In the genomic region with DNA sequence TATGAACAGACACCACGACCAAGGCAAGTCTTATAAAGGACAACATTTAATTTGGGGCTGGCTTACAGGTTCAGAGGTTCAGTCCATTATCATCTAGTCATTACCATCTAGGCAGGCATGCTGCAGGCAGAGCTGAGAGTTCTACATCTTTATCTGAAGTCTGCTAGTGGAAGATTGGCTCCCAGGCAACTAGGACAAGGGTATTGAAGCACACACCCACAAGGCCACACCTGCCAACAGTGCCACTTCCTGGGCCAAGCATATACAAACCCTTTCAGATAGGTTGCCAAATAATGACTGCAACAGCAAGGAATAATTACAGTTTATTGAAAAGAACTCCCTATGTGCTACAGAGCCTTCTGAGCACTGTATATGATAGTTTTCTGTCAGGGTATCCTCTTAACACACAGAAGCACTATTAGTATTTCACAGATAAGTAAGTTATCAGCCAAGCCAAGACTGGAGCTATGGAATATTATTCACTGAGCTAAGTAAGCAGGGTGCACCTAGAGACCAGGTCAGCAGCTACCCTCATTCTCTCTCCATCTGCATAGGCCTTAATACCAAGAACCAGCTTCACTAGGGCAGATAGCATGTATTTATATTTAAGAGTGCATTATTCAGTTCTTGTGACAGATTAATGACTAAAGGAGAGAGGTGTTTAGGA, we compare ENCODE assay signal across 12 mouse cellular contexts. TPM values are rescaled to one million over a fixed set of nuclear protein-coding genes. Genes with fewer than 3 reads are reported as not detected.
A peak's percentile ranks its signal among the peaks of the same experiment; 100 is the strongest.
DNase-seq lines count a peak whose midpoint lies in the region; ATAC-seq lines count a peak whose summit lies in the region.
"Had no signal": no experiment of that assay in that cellular context is flagged by ENCODE, and none has a peak within 500 bp of the region (broad histone marks: within the 10 kb centered on the region; RNA-seq: fewer than 3 reads in every experiment).

No protein-coding gene starts in this region.

- peak overlapping the region; percentile 79 for H3K27ac ChIP-seq in liver, embryonic 16.5 days (ENCODE audit: low read length)
- H3K27ac ChIP-seq in hindbrain, embryonic 12.5 days = no peak overlapping the region
- H3K27ac ChIP-seq: embryonic facial prominence, embryonic 12.5 days had no signal

- H3K4me3 ChIP-seq in liver, embryonic 16.5 days (ENCODE audit: low read depth, low read length) = no peak overlapping the region
- no peak overlapping the region for H3K4me3 ChIP-seq in hindbrain, embryonic 12.5 days
- H3K4me3 ChIP-seq: embryonic facial prominence, embryonic 12.5 days had no signal

- ATAC-seq in erythroid progenitor cell, adult 5-6 weeks (replicated peaks; ENCODE audit: low FRiP score, poor library complexity, severe bottlenecking) = peak; percentile 96
- peak; percentile 98 for ATAC-seq in liver, embryonic 16.5 days (ENCODE audit: low read depth)
- ATAC-seq in hindbrain, embryonic 12.5 days (ENCODE audit: low FRiP score) = no peak

- no peaks in the 10 kb centered on the region for H3K27me3 ChIP-seq in liver, embryonic 16.5 days (ENCODE audit: control insufficient read depth, insufficient read depth, low read depth, low read length)
- no peaks in the 10 kb centered on the region for H3K27me3 ChIP-seq in hindbrain, embryonic 12.5 days
- H3K27me3 ChIP-seq: embryonic facial prominence, embryonic 12.5 days had no signal

- H3K4me2 ChIP-seq in liver, embryonic 16.5 days (ENCODE audit: low read depth, low read length) = peak overlapping the region; percentile 57
- H3K4me2 ChIP-seq in hindbrain, embryonic 12.5 days (replicated peaks) = no peak overlapping the region
- H3K4me2 ChIP-seq: embryonic facial prominence, embryonic 12.5 days; midbrain, embryonic 11.5 days had no signal

- H3K9me3 ChIP-seq in liver, embryonic 16.5 days (replicated peaks; ENCODE audit: control insufficient read depth, low read length) = no peaks in the 10 kb centered on the region
- no peaks in the 10 kb centered on the region for H3K9me3 ChIP-seq in hindbrain, embryonic 12.5 days (replicated peaks)
- H3K9me3 ChIP-seq: embryonic facial prominence, embryonic 12.5 days had no signal

- H3K36me3 ChIP-seq in liver, embryonic 16.5 days (ENCODE audit: control insufficient read depth, insufficient read depth) = peaks cover 3% of the 10 kb centered on the region
- H3K36me3 ChIP-seq in hindbrain, embryonic 12.5 days = peaks cover 49% of the 10 kb centered on the region

- peaks cover 26% of the 10 kb centered on the region for H3K4me1 ChIP-seq in liver, embryonic 16.5 days (ENCODE audit: control insufficient read depth, low read depth, low read length)
- no peaks in the 10 kb centered on the region for H3K4me1 ChIP-seq in hindbrain, embryonic 12.5 days
- H3K4me1 ChIP-seq: embryonic facial prominence, embryonic 12.5 days had no signal

- no peak overlapping the region for H3K9ac ChIP-seq in liver, embryonic 16.5 days (ENCODE audit: low read depth, low read length)
- no peak overlapping the region for H3K9ac ChIP-seq in hindbrain, embryonic 12.5 days
- H3K9ac ChIP-seq: embryonic facial prominence, embryonic 12.5 days had no signal

- WGBS in liver, embryonic 16.5 days (ENCODE audit: insufficient replicate concordance) = 18% methylated on average over 1 of the region's 1 CpGs
- 87% methylated on average over 1 of the region's 1 CpGs for WGBS in hindbrain, embryonic 12.5 days

- peak; percentile 23 for DNase-seq in cerebellum, adult 11 months
- no peak for DNase-seq in cerebellum, postnatal 10 days
- peak; percentile 77 for DNase-seq in brain, adult 2 months (ENCODE audit: low read depth, low spot score)
- no peak for DNase-seq in layer of hippocampus, adult 8-10 months (ENCODE audit: low spot score in 2 of 2)
- no peak for DNase-seq in ovary, adult 18-20 months (ENCODE audit: low spot score)
- DNase-seq: adrenal gland, postnatal 25 days; kidney, postnatal 4 days had no signal

RNA-seq across cellular contexts. Expression of a gene that starts 33.3 kb away (rescaled TPM):
- total RNA-seq in erythroid progenitor cell, adult 5-6 weeks (2015; ENCODE audit: low replicate concordance) = 1.3 and 1.4 TPM in 2 replicates
- total RNA-seq in erythroid progenitor cell, adult 5-6 weeks (2017; ENCODE audit: low replicate concordance) = 0.26 and 0.83 TPM in 2 replicates
- polyA plus RNA-seq in liver, embryonic 16.5 days (2015; fragmentation: Nextera tagmentation; extraction: Ambion mirVana) = 0.12 and 0.34 TPM in 2 replicates
- 5.7 and 6.1 TPM in 2 replicates for polyA plus RNA-seq in hindbrain, embryonic 12.5 days (2016; fragmentation: Nextera tagmentation; extraction: Ambion mirVana)
- total RNA-seq in layer of hippocampus, adult 8-10 months (2022) = 1 to 10 TPM; 2.5 to 4.7 (median 3.9) TPM

Comparison
In these comparisons a context has a peak if more than half of its experiments do, and no peak if none do; other contexts are left out.
1. DNase-seq: peak in cerebellum, adult 11 months (single experiment) and brain, adult 2 months (single experiment); none in cerebellum, postnatal 10 days (0 of 2), layer of hippocampus, adult 8-10 months (0 of 2) and ovary, adult 18-20 months (single experiment).